Mouse (Mus musculus) MEL-GATA-1-ER (cell line): ENCODE results near the gene Immp2l.
"Not testable (repeated sequence)": the region's sequence is repeated elsewhere in the genome, so short reads cannot be mapped to it uniquely, and the experiment has no call there.

Experiments
- DNase-seq: peaks from one replicate; pipeline ENCODE4 v3.0.0-alpha.2; 2012; ENCODE audit warnings: low read depth; ENCODE audit errors: extremely low read depth

Gene Immp2l

DNA sequence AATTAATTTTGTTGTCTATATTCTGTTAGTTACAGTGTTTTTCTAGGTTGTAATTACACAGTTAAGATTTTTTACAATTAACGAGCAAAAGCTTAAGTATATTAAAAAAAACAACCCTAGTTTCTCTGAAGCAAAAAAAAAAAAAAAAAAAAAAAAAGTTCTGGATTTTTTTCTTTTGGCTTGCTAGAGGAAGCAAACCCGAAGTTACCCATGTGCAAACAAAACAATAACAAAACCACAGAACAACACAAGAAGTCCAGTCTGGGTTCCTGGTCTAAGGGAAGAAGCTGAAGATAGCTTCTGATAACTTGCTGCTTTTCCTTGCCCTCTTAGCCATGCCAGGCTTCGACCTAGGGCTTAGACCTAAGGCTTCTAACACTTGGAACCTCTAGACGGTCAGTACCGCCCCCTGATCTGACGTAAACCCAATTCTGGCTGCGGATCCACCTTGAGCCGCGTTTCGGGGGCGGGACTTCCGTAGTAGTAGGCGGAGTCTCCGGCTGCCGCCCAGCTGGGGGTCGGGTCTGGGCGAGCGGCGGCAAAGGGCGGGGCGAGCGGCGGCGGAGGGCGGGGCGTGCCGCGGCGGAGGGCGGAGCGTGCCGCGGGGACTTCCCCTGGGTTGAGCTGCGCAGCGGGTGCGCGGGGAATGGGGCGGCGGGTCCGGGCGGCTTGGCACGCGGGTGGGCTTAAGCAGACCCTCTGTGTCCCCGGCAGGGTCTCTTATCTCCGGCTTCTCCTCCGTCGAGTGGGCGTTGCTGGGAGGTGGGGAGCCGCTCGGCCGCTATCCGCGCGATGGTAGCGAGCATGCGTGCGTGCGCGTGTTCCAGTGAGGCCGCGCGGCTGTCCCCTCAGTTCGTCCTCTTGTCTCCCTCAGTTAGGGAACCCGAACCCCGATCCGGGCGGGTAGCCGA lies at the start of gene Immp2l:
Immp2l (plus strand) TSS at position 580 of the 911 bp plus-strand sequence.
- DNase-seq, result peak; percentile 80

- no peak for DNase-seq
Measured at GRCm38 (mm10) chr12:40978719-40979500, 45.0 kb upstream of the Immp2l start.

- DNase-seq, result no peak
Measured at GRCm38 (mm10) chr12:40979716-40980115, 44.2 kb upstream of the Immp2l start.

- no peak for DNase-seq
Measured at GRCm38 (mm10) chr12:40980160-40980559, 43.7 kb upstream of the Immp2l start.

DNA sequence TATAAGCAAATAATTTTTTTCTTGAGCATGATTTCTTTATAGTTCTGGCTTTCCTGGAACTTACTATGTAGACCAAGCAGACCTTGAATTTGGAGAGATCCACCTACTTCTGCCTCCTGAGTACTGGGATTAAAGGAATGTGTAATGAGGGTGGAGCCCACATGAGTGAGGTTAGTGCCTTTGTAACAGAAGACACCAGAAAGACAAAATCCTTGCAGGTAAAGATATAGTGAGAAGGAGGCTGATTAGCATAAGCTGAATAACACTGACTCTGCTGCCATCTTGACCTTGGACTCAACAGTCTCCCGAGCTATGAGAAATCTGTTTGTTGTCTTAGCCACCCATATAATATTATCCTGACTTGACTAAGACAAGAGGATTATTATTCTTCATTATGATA lies 40.9 kb upstream of the Immp2l start:
- DNase-seq, result no peak

DNA sequence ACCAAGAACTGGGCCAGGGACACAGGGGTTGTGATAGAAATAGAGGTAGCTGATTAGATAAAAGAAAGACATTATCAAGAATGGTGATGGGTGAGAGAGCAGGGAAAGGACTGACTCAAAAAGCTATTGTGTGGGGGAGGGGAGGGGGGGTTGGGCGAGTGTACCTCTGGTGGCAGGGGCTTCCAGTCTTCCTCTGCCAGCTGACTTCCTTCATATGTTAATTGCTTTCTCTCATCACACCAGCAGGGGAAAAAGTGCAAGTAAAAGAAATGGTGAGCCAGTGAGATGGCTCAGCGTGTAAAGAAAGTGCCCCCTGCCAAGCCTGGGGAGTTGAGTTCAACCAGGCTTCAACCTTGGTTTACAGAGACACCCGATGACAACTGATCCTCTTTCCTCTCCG lies 39.2 kb upstream of the Immp2l start:
- DNase-seq, result no peak

- no peak for DNase-seq
Measured at GRCm38 (mm10) chr12:40985791-40986190, 38.1 kb upstream of the Immp2l start.

DNA sequence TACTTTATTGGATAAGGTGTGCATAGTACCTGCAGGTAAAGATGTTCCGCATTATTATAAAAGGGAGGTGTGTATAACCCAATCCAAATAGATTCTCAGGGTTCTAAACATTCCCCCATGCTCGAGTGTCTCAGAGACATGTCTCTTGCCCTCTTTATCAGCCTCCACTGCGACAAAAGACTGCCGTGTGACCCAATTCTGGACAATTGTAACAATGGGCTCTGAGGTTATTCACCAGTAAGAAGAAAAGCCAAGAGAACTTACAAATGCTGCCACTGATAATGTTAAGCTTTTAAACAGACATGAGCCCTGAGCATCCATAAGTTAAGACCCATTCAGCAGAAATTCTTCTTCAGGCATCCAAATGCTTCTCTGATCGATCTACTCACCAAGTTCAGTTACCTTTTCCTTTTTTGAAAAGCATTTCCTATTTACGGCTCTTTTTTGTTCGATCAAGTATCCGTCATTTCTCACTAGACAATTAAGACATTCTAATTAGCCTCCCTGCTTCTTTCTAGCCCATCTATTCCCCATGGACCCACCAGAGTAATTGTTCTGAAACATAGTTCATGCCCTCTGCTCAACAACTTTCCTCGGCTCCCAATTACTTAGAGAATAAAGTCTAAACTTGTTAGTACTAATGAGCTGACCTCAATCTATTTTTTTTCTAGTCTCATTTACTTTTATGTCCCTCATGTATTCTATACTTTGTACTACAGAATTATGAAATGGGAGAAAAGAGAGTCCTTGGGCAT lies 35.4 kb upstream of the Immp2l start:
- no peak for DNase-seq

DNA sequence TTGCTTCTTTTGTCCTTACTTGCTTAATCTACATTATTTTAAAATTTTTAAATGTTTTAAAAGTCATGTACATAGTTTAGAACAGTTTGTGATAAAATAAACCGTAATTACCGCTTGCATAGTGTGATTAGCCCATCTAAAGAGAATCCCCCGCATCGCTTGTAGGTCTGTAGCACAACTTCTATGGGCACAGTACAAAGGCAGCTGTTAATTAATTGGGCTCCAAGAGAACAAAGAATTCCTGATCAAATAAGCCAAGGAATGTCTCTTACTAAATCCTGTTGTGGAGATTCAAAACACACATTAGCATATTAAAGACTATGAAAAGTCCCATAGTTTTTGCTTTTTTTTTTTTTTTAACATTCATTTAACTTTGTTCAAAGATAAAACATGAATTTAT lies 32.2 kb upstream of the Immp2l start:
- no peak for DNase-seq

- not testable (repeated sequence) for DNase-seq
Measured at GRCm38 (mm10) chr12:40992237-40992636, 31.7 kb upstream of the Immp2l start.

DNA sequence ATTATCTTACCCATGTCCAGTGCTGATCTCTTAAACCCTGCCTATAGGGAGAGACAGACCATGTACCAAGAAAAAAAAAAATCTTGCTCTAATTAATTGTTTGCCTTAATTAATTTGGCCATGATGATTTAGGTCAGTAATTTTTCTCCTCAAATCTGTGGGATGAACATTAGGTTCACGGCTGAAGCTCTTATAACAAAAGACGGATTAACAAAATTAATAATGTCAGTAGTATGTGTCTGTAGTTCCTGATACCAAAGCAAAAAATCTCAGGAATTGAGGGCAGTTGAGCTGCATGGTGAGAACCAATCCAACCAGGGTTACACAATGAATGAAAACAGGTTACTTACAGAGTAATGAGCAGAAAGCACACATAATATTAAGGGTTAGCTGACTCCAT lies 29.0 kb upstream of the Immp2l start:
- DNase-seq, result no peak

DNA sequence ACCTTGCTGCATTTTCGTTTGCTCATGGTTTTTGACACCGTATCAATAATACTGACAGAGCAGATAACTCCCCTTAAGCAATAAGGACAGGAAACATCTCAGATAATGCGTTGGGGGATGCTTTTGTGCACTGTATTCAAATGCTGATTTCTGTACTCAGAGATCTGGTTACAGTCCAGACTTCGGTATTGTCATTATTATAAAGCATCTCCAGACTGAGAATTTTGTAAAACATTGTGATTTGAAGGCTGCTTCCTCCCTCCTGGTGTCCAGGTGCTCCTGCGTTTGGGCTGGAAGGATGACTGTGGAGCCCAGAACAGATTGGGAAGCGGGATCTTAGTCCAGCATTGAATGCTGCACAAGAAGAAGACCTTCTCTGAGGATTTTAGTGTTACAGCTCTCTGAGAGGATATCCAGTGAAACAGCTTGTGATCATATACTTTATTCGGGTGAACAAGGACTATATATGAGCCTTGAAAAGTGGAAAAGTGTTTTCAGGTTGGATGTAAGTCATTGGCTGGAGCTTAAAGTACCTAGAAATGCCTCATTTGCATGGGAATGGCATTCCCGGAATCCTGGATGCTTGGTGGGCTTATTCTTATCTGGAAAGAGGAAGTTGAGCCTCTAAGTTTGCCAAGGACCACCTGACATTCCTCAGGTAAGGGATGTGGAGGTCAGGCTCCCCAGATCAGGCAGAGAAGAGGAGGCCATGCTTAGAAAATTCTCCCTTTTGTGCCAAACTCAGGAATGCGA lies 28.1 kb upstream of the Immp2l start:
- DNase-seq, result no peak

GRCm38 (mm10) chr12:41022516-41022915 lies 1.4 kb upstream of the Immp2l start:
- no peak for DNase-seq

- DNase-seq, result peak; percentile 10
Measured at GRCm38 (mm10) chr12:41024512-41024911, 622 bp downstream of the Immp2l start.

DNA sequence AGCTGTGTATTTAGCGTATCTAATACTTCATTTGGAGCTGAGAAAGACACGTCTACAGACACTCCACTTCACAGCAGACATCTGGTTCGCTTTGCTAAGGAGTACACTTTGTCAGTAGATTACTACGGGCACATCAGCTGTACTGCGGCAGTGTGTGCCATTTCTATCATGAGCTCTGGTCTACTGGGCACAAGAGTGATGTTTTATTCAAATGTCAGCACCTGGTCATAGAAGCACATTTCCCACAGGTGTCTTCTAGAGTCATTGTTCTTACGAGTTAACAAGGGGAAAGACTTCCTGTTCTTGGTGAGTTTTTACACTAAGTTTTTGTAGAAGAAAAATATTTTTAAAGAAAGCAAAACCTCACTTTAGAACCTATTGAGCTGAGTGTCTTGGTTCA lies 3.6 kb downstream of the Immp2l start:
- no peak for DNase-seq

- DNase-seq, result no peak
Measured at GRCm38 (mm10) chr12:41031119-41031518, 7.2 kb downstream of the Immp2l start.

DNA sequence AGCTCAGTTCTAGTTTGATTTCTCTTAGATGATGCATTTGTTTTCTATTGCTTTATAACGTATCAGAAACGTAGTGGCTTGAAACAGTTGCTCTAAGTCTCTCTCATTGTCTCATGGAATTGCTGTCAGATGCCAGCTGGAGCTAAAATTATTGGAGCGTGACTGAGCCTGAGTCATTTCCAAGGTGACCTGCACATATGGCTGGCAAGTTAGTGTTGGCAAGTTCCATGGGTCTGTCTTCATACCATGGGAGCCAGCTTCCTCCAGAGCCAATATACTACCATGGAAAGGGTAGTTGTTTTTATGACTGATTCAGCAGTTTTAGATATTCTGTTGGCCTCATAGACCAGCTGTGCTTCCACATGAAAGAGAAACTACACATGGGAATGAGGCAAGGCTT lies 9.3 kb downstream of the Immp2l start:
- DNase-seq, result no peak

GRCm38 (mm10) chr12:41039834-41040233 lies 15.9 kb downstream of the Immp2l start:
- no peak for DNase-seq

DNA sequence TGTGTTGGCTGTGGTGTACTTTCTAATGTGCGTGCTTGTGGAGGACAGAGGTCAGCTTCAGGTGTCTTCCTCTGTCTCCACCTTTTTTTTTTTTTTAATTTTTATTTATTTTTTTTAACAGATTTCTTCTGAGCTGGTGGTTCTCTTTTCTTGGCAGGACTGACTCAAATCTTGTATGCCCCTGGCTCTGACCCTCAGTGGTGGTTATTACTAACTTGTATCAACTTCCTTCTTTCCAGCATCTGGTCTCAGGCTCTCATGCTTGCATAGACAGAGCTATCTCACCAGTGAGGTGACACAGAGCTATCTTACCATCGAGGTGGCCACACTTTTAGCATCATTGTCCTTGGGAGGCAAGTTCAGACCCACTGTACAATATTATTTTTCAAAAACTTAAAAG lies 17.8 kb downstream of the Immp2l start:
- no peak for DNase-seq

DNA sequence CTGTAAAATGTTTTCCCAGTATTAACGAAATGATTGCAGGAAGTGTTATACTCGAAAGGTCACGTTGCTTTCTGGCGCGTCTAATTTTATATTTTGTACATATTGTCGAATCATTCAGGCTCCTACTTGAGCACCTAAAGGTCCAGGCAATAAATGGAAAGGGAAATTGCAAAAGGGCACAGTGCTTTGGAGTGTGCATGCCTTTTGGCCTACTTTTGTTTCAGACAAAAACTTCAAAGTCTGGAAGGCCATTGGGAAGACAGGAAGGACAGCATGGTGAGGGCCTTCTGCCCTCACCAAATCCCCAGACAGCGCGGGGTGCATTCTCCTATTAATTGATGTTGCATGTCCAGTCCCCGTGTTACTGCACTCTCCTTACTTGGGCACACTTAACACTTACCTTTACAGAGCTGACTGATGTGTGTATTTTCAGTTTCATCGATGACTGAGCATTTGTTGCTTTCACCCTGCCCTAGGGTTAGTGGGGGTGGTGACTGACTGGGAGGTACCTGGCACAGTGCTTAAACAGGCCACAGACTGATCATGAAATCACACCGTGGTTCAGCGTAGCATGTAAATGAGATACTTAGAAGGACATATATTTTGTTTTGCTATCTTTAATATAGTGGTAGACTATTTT lies 20.7 kb downstream of the Immp2l start:
- no peak for DNase-seq
